7 mouse cellular contexts compared by ENCODE assay signal in the genomic region with DNA sequence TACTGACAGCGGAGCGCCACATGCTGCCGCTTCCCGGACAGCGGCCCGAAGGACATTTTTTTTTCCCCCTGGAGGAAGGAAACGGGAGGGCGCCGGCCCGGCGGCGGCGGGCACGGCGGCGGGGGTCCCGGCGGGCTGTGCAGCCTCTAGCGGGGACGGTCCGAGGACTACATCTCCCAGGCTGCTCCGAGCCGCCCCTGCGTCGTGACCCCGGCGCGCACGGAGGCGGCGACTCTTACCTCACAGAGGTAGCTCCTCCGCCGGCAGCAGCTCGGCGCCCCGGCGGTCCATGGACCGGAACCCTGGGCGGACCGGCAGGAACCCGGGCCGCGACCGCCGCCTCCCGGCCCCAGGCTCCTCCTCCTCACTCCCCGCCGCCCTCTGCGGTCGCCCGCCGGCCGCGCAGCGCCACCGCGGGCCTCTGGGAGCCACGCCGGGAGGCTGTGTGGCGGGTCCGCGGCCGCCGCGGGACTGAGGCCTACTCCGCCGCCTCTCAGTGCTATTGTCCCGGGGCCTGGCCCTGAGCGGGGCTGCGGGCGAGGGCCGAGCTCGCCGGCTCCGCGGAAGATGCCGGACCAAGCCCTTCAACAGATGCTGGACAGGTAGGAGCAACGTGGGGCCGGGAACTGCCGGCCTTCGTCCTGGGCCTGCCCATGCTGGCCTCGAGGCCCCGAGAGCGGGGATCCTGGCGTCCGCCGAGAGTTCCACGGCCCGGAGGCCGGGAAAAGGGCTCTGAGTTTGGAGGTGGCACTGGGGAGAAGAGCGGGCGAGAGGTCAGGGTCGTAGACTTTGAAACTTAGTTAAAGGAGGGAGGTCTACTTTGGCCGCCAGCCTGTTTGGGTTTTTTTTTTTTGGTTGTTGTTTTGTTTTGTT. TPM values are rescaled to one million over a fixed set of nuclear protein-coding genes. Genes with fewer than 3 reads are reported as not detected.
DNase-seq lines count a peak whose midpoint lies in the region; ATAC-seq lines count a peak whose summit lies in the region.

A gene (plus strand): TSS at position 241 of the 873 bp plus-strand sequence.

- H3K9me3 ChIP-seq in embryonic facial prominence, embryonic 10.5 days, result no peaks in the 10 kb centered on the region
- no peaks in the 10 kb centered on the region for H3K9me3 ChIP-seq in midbrain, embryonic 11.5 days (ENCODE audit: control insufficient read depth, low read length)

- intact Hi-C loops in left cerebral cortex, postnatal 4 days (cut with DNase I), result loop anchor here (5.0 kb wide), 2 partner anchors 35 to 155 kb away; no protein-coding TSS in a partner anchor

- DNase-seq in adrenal gland, postnatal 14 days, result peak; percentile 94
- peak; percentile 91 for DNase-seq in embryonic facial prominence, embryonic 10.5 days (ENCODE audit: low spot score)
- DNase-seq in kidney, adult 11 months, result peak; percentile 92
- DNase-seq in left cerebral cortex, postnatal 4 days, result peak; percentile 90
- DNase-seq in midbrain, embryonic 11.5 days (ENCODE audit: low spot score, missing footprints), result peak; percentile 97
- peak; percentile 89 for DNase-seq in skeletal muscle tissue, adult 2 months (ENCODE audit: low read depth, low spot score)

- H3K9ac ChIP-seq in midbrain, embryonic 11.5 days (ENCODE audit: low read length), result peak within 1 kb of the TSS; percentile 98

- H3K4me1 ChIP-seq in embryonic facial prominence, embryonic 10.5 days, result peaks cover 22% of the 10 kb centered on the region
- H3K4me1 ChIP-seq in midbrain, embryonic 11.5 days (ENCODE audit: control insufficient read depth, insufficient read depth, low read length), result peaks cover 10% of the 10 kb centered on the region; the same call in 1 of the 2 replicates

- peak within 1 kb of the TSS; percentile 96 for H3K4me2 ChIP-seq in midbrain, embryonic 11.5 days

- ATAC-seq in granulocyte monocyte progenitor cell, adult 5-6 weeks (replicated peaks; ENCODE audit: poor library complexity, severe bottlenecking), result peak; percentile 85
- ATAC-seq in midbrain, embryonic 11.5 days (ENCODE audit: low FRiP score), result peak; percentile 98

- 0 out of 2 replicates have a peak, but pooled peaks cover 8% of the 10 kb centered on the region for H3K27me3 ChIP-seq in embryonic facial prominence, embryonic 10.5 days (replicated peaks; ENCODE audit: low read depth, poor library complexity, severe bottlenecking)
- no peaks in the 10 kb centered on the region for H3K27me3 ChIP-seq in midbrain, embryonic 11.5 days (ENCODE audit: control insufficient read depth, insufficient read depth, low read length)

- H3K36me3 ChIP-seq in embryonic facial prominence, embryonic 10.5 days (replicated peaks), result peaks cover 33% of the 10 kb centered on the region
- H3K36me3 ChIP-seq in midbrain, embryonic 11.5 days (ENCODE audit: control insufficient read depth, insufficient read depth, low read length), result peaks cover 7% of the 10 kb centered on the region; the same call in 1 of the 2 replicates

- peak within 1 kb of the TSS; percentile 100 for H3K4me3 ChIP-seq in embryonic facial prominence, embryonic 10.5 days
- peak within 1 kb of the TSS; percentile 85 for H3K4me3 ChIP-seq in midbrain, embryonic 11.5 days (ENCODE audit: low read depth, low read length)

- peak within 1 kb of the TSS; percentile 98 for H3K27ac ChIP-seq in embryonic facial prominence, embryonic 10.5 days (replicated peaks)
- peak within 1 kb of the TSS; percentile 71 for H3K27ac ChIP-seq in midbrain, embryonic 11.5 days (ENCODE audit: low read depth, low read length)

- under 1% methylated on average over 94 of the region's 94 CpGs for WGBS in embryonic facial prominence, embryonic 10.5 days
- WGBS in midbrain, embryonic 11.5 days, result under 1% methylated on average over 78 of the region's 94 CpGs

RNA-seq across cellular contexts. Expression of the gene that starts here (rescaled TPM):
- total RNA-seq in adrenal gland, postnatal 14 days (2021), result 143 TPM in 2 replicates
- polyA plus RNA-seq in embryonic facial prominence, embryonic 10.5 days (2016; fragmentation: Nextera tagmentation; extraction: Ambion mirVana), result 121 and 123 TPM in 2 replicates
- 63.3 and 80.4 TPM in 2 replicates for total RNA-seq in granulocyte monocyte progenitor cell, adult 5-6 weeks (2014; fragmentation: Nextera tagmentation)
- total RNA-seq in granulocyte monocyte progenitor cell, adult 5-6 weeks (2017), result 48.1 and 64.0 TPM in 2 replicates
- 100 to 1,000 TPM in 1 of 2 experiments, 10 to 100 TPM in 1; 99.0 to 104 TPM for total RNA-seq in left cerebral cortex, postnatal 4 days (2021)
- 155 and 159 TPM in 2 replicates for polyA plus RNA-seq in midbrain, embryonic 11.5 days (2014; fragmentation: Nextera tagmentation; extraction: Ambion mirVana)

Comparison
In these comparisons a context has a peak if more than half of its experiments do, and no peak if none do; other contexts are left out.
1. Peak in every context shown above with its lines: DNase-seq, ATAC-seq, H3K4me3 ChIP-seq and H3K27ac ChIP-seq.